ENCODE assay signal across 8 mouse cellular contexts in genomic region chr10:81401521-81402226, GRCm38 (mm10). TPM values are rescaled to one million over a fixed set of nuclear protein-coding genes. Genes with fewer than 3 reads are reported as not detected.
DNase-seq lines count a peak whose midpoint lies in the region; ATAC-seq lines count a peak whose summit lies in the region.

No protein-coding gene starts in this region.

- H3K36me3 ChIP-seq in forebrain, embryonic 10.5 days (replicated peaks), result peaks cover 17% of the 10 kb centered on the region
- peaks cover 19% of the 10 kb centered on the region; the same call in 1 of the 2 replicates for H3K36me3 ChIP-seq in stomach, embryonic 15.5 days

- intact Hi-C loops in heart, postnatal 36 days (cut with DNase I), result no loop called here

- no peak for DNase-seq in frontal cortex, postnatal 25 days (ENCODE audit: low spot score in 2 of 2)
- DNase-seq in forebrain, embryonic 10.5 days (ENCODE audit: extremely low spot score, low spot score), result peak; percentile 77
- DNase-seq in heart, postnatal 36 days, result peak; percentile 77 to 84
- peak; percentile 85 for DNase-seq in layer of hippocampus, adult 9-11 months
- peak; percentile 83 to 90 for DNase-seq in lung, postnatal 4 days

- WGBS in forebrain, embryonic 10.5 days, result 5% methylated on average over 18 of the region's 18 CpGs
- 6% methylated on average over 17 of the region's 18 CpGs for WGBS in stomach, embryonic 15.5 days

- no peaks in the 10 kb centered on the region for H3K9me3 ChIP-seq in forebrain, embryonic 10.5 days
- no peaks in the 10 kb centered on the region for H3K9me3 ChIP-seq in stomach, embryonic 15.5 days

- H3K4me1 ChIP-seq in brown adipose tissue, adult 24 weeks (ENCODE audit: control insufficient read depth, insufficient read depth, insufficient read length, low read length), result peaks cover 21% of the 10 kb centered on the region
- peaks cover 78% of the 10 kb centered on the region for H3K4me1 ChIP-seq in forebrain, embryonic 10.5 days
- peaks cover 29% of the 10 kb centered on the region for H3K4me1 ChIP-seq in stomach, embryonic 15.5 days

- peak overlapping the region; percentile 34 for H3K4me3 ChIP-seq in brown adipose tissue, adult 24 weeks (ENCODE audit: insufficient read depth, low read depth, low read length)
- peak overlapping the region; percentile 44 for H3K4me3 ChIP-seq in forebrain, embryonic 10.5 days
- H3K4me3 ChIP-seq in stomach, embryonic 15.5 days (replicated peaks), result peak overlapping the region; percentile 19; the same call in 1 of the 2 replicates

- peaks cover 91% of the 10 kb centered on the region for H3K27me3 ChIP-seq in forebrain, embryonic 10.5 days (ENCODE audit: poor library complexity, severe bottlenecking)
- no peaks in the 10 kb centered on the region for H3K27me3 ChIP-seq in stomach, embryonic 15.5 days (replicated peaks)

- no peak overlapping the region for H3K9ac ChIP-seq in stomach, embryonic 15.5 days

- peak overlapping the region; percentile 46 for H3K4me2 ChIP-seq in stomach, embryonic 15.5 days

- peak; percentile 35 for ATAC-seq in frontal cortex, adult (ENCODE audit: low TSS enrichment)
- peak; percentile 75 for ATAC-seq in stomach, embryonic 15.5 days (ENCODE audit: insufficient read depth, low FRiP score, low read depth)

- peak overlapping the region; percentile 75 for H3K27ac ChIP-seq in brown adipose tissue, adult 24 weeks (replicated peaks; ENCODE audit: low read depth, low read length)
- H3K27ac ChIP-seq in forebrain, embryonic 10.5 days, result peak overlapping the region; percentile 86
- peak overlapping the region; percentile 89 for H3K27ac ChIP-seq in stomach, embryonic 15.5 days

RNA-seq across cellular contexts. Expression of gene Smim24, which starts 8.8 kb away (rescaled TPM):
- polyA plus RNA-seq in brown adipose tissue, adult 24 weeks (2012; ENCODE audit: insufficient read depth, insufficient read length, missing spikeins), result 1.9 and 5.3 TPM in 2 replicates
- polyA plus RNA-seq in forebrain, embryonic 10.5 days (2016; fragmentation: Nextera tagmentation; extraction: Ambion mirVana), result 1.6 and 1.9 TPM in 2 replicates
- 1 to 10 TPM; 2.2 to 2.4 TPM for total RNA-seq in heart, postnatal 36 days (2021)
- polyA plus RNA-seq in stomach, embryonic 15.5 days (2015; fragmentation: Nextera tagmentation; extraction: Ambion mirVana), result 59.5 and 77.5 TPM in 2 replicates

RNA-seq across cellular contexts. Expression of gene Gm48552, which starts 12.9 kb away (rescaled TPM):
- polyA plus RNA-seq in brown adipose tissue, adult 24 weeks (2012; ENCODE audit: insufficient read depth, insufficient read length, missing spikeins), result not detected in 2 replicates
- 0.78 and 1.4 TPM in 2 replicates for polyA plus RNA-seq in forebrain, embryonic 10.5 days (2016; fragmentation: Nextera tagmentation; extraction: Ambion mirVana)
- total RNA-seq in heart, postnatal 36 days (2021), result under 1 TPM in 1 of 2 experiments, not detected in 1; 0.62 TPM
- 0.41 and 1.4 TPM in 2 replicates for polyA plus RNA-seq in stomach, embryonic 15.5 days (2015; fragmentation: Nextera tagmentation; extraction: Ambion mirVana)

RNA-seq across cellular contexts. Expression of gene Gm48551, which starts 17.4 kb away (rescaled TPM):
- 2.4 TPM in 1 of 2 replicates, not detected in the other for polyA plus RNA-seq in brown adipose tissue, adult 24 weeks (2012; ENCODE audit: insufficient read depth, insufficient read length, missing spikeins)
- polyA plus RNA-seq in forebrain, embryonic 10.5 days (2016; fragmentation: Nextera tagmentation; extraction: Ambion mirVana), result 2.6 and 3.1 TPM in 2 replicates
- 1 to 10 TPM; 1.1 to 2.0 TPM for total RNA-seq in heart, postnatal 36 days (2021)
- 2.9 and 3.3 TPM in 2 replicates for polyA plus RNA-seq in stomach, embryonic 15.5 days (2015; fragmentation: Nextera tagmentation; extraction: Ambion mirVana)

RNA-seq across cellular contexts. Expression of gene Dohh, which starts 17.4 kb away (rescaled TPM):
- 25.1 and 35.9 TPM in 2 replicates for polyA plus RNA-seq in brown adipose tissue, adult 24 weeks (2012; ENCODE audit: insufficient read depth, insufficient read length, missing spikeins)
- 96.8 and 97.9 TPM in 2 replicates for polyA plus RNA-seq in forebrain, embryonic 10.5 days (2016; fragmentation: Nextera tagmentation; extraction: Ambion mirVana)
- 10 to 100 TPM; 50.3 to 52.2 TPM for total RNA-seq in heart, postnatal 36 days (2021)
- polyA plus RNA-seq in stomach, embryonic 15.5 days (2015; fragmentation: Nextera tagmentation; extraction: Ambion mirVana), result 78.9 and 80.4 TPM in 2 replicates

RNA-seq across cellular contexts. Expression of gene Fzr1, which starts 23.4 kb away (rescaled TPM):
- polyA plus RNA-seq in brown adipose tissue, adult 24 weeks (2012; ENCODE audit: insufficient read depth, insufficient read length, missing spikeins), result 9.3 and 10.3 TPM in 2 replicates
- polyA plus RNA-seq in forebrain, embryonic 10.5 days (2016; fragmentation: Nextera tagmentation; extraction: Ambion mirVana), result 135 and 139 TPM in 2 replicates
- total RNA-seq in heart, postnatal 36 days (2021), result 10 to 100 TPM; 27.8 to 29.4 TPM
- polyA plus RNA-seq in stomach, embryonic 15.5 days (2015; fragmentation: Nextera tagmentation; extraction: Ambion mirVana), result 88.5 and 90.5 TPM in 2 replicates

Comparison
In these comparisons a context has a peak if more than half of its experiments do, and no peak if none do; other contexts are left out.
1. DNase-seq: peak in forebrain, embryonic 10.5 days (single experiment), heart, postnatal 36 days (2 of 2), layer of hippocampus, adult 9-11 months (single experiment) and lung, postnatal 4 days (2 of 2); none in frontal cortex, postnatal 25 days (0 of 2).
2. Peak in every context shown above with its lines, with median percentiles within 50 percentile points of each other: H3K27ac ChIP-seq and H3K4me3 ChIP-seq.